Mouse (Mus musculus): ENCODE results near the gene Slc23a3.

The Slc23a3 gene

DNA sequence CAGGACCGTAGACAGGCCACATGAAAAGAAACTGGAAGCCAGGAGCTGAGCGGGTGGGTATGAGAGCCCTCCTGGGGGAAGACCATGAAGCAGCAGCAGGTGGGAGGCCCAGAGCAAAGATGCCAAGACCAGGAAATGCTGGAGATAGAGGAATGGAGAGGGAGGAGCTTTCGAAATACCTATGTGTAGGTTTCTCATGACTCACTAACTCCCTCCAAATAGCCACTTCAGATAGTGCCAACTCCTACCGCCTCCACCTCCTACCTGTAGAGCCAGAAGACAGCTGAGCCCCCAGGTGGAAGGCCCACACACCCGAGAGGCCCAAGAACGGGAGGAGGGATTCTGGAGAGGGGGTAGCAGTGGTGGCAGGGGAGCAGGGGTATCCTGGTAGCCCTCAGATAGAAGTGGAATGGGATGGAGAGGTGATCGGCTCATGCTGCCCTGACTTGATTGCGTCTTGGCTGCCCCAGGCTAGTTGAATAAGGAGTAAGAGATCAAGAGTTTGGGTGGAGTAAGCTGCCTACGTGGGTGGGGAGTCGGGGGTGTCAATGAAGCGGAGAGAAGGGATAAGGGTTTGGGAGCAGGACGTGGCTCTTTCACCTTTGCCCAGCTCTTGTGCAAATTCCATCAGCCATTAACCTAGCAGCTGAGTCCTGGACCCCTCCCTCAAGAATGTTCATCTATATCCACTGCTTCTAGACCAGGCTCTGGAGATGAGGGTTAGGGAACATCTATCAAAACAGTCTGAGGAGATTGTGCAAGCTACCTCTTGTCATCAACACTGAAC, at the start of gene Slc23a3:
TSS of gene Slc23a3 (minus strand) at position 470 of the 787 bp plus-strand sequence.
- no peak for DNase-seq (ENCODE audit: low read depth in 2 of 2, low spot score in 2 of 2)

DNA sequence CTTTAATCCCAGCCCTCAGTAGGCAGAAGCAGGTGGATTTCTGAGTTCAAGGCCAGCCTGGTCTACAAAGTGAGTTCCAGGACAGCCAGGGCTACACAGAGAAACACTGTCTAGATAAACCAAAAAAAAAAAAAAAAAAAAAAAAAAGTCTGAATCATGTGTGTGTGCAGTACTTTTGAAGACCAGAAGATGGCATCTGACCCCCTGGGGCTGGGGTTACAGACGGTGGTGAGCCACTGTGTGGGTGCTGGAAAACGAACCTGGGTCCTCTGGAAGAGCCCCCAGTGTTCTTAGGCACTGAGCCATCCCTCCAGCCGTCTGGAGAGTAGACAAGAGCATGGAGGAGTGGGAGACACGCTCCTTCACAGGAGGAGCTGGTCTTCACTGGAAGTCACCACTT, 48.5 kb upstream of the Slc23a3 start:
- DNase-seq (ENCODE audit: low read depth in 2 of 2, low spot score in 2 of 2), result no peak

DNA sequence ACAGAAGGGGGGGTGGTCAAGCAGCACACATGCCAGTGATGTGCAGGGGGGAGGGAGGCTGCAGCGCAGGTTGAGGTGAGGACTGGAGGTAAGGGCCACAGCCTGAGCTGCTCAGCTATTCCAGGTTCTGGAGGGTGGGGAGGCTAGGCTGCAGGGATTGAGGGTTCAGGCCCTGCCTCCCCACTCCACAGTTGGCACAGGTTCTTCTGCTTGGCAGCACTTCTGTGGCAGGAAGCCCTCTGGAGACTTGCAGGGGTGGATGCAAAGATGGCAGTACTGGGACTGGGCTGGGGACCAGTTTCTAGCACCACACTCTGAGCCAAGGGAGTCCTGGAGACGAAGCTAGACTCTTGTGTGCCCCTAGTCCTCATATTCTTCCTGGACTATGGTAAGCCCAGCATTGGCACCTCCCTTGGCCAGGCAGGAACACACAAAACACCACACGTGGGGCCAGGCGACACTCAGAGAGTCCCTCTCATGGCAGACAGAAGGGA, 47.7 kb upstream of the Slc23a3 start:
- no peak for DNase-seq (ENCODE audit: low read depth in 2 of 2, low spot score in 2 of 2)

DNA sequence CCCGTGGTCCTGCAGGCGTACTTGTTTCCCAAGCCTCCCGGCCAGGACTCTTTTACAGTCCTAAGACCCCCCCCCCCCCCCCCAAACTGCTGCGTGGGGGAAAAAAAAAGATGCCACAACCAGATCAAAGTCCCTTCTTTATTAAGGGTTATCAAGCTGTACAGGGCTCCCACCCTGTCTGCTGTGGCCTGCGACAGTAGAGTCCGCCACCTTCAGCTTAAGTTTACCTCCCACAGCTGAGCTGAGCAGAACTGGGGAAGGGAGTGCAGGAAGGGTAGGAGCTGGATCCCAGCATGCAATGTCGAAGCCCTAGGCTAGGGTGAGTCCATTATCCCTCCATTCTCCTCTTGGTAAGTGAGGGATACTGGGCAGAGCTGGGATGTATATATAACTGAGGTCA, 47.1 kb upstream of the Slc23a3 start:
- no peak for DNase-seq (ENCODE audit: low read depth in 2 of 2, low spot score in 2 of 2)

DNA sequence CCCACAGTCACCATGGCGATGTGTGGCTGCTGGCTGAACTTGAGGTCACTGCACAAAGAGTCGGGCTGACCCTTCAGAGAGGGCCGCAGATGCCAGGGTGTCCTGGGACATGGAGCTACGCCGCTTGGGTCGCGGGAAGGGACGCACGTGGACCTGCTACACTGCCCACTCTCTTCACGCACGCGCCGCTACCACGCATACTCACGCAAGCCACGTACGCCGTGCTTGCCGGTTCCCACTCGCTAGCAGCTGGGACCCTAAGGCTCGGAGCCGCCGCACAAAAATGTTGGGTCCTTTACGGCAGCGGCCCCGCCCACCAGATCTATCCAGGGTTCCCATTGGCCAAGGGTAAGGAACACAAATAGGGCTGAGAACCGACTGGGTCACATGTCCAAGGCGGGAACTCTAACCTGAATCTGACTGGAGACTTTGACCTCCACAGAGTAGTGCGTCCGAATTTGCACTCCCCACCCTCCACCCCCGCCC, 46.5 kb upstream of the Slc23a3 start, which contains the start of gene Abcb6:
TSS of gene Abcb6 (minus strand) at position 288 of the 486 bp plus-strand sequence.
- peak; percentile 66 to 73 for DNase-seq (ENCODE audit: low read depth in 2 of 2, low spot score in 2 of 2)

DNA sequence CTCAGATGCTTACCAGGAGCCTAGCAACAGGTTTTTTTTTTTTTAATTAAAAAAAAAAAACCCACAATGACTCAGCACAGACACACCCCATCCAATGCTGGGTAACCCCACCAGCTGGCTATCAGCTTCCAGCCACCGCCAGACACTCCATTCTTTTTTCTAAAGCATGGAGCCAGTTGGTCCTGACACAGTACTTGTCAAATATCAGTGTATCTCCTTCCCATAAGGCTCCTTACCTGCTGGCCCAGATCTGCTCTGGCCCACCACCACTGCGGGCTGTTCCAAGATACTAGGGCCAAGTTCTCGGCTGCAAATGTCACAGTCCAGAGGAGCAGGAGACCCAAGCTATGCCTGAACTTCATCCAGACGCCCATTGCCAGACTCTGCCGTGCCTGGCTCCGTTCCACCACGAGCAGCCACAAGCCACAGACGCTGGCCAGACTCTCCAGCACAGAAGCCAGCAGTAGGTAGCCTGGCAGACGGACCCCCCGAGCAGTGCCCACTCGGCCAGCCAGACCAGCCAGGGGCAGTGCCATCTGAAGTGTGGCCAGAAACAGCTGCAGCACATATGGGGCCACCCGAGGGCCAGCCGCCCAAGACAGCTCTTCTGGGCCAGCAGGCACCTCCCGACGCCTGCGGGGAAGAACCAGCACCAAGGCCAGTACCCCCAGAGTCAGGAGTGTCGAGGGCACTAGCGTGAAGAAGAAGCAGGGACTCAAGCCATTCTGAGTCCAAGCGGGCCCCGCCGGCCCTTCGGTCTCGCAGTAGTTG, 45.8 kb upstream of the Slc23a3 start:
- DNase-seq (ENCODE audit: low read depth in 2 of 2, low spot score in 2 of 2), result peak in 1 of 2 experiments; percentile 6

DNA sequence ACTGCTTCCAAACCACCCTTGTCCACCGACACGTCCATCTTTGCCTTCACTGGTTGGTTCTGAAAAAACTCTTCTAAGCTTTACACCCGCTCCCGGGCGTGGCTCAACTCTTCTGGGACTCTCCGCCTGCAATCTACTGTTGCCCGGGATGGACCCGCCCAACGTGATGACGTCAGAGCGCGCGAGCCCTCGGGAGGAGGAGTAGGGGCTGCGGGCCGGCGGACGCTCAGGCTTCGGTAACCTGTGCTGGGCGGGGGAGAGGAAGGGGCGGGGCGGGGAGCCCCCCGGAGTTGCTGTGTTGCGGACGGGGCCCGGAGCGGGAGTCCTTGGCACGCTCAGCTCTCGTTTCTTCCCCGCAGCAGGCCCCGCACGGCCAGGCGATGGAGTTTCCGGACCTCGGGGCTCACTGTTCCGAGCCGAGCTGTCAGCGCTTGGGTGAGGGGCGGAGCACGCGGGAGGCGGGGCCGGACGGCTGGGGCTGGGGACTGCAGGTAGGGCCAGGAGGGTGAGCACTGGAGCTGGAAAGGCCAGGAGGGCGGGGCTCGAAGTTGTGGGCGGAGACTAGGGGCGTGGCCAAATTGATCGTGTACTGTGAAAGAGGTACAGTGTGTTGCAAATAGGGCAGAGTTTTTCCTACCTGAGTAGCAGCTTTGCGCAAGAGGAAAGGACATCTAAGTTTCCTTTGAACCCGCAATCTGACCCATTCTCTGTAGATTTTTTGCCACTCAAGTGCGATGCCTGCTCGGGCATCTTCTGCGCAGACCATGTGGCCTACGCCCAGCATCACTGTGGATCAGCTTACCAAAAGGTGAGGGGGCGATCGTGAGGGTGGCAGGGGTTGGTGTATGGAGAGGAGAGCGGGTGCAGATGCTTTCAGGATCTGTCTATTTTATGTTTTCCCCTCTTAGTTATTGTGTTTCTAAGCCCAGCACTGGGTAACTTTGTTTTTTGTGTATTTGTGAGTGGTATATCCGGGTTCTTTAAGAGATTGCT, 35.1 kb upstream of the Slc23a3 start, which contains the start of gene Zfand2b:
TSS of gene Zfand2b (plus strand) at position 175 of the 993 bp plus-strand sequence.
- peak; percentile 95 to 99 for DNase-seq (ENCODE audit: low read depth in 2 of 2, low spot score in 2 of 2)

DNA sequence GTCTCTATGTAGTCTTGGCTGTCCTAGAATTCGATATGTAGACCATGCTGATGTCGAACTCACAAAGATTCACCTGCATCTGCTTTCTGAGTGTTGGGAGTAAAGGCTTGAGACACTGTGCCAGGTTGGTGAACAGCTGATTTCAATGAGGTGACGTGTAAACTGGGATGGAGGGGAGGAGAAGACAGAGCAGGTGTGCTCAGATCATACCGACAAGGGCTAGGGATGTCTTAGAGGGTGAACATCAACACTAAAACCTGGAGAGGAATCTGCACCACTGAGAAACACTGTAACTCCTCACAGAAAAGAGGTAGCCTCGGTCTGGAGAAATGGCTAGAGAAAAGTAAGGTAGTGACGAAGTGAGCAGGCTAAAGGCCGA, 34.4 kb upstream of the Slc23a3 start:
- no peak for DNase-seq (ENCODE audit: low read depth in 2 of 2, low spot score in 2 of 2)

DNA sequence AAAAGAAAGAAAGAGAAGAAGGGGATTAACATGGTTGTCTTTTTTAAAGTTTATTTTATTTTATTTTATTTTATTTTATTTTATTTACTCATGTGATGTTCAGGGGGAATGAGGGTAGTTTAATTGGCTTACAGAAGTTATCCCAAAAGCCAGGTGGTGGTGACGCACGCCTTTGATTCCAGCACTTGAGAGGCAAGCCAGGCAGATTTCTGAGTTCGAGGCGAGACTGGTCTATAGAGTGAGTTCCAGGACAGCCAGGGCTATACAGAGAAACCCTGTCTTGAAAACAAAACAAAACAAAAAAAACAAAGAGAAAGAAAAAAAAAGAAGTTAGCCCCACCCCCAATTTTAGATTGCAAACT, 26.5 kb upstream of the Slc23a3 start:
- no peak for DNase-seq (ENCODE audit: low read depth in 2 of 2, low spot score in 2 of 2)

DNA sequence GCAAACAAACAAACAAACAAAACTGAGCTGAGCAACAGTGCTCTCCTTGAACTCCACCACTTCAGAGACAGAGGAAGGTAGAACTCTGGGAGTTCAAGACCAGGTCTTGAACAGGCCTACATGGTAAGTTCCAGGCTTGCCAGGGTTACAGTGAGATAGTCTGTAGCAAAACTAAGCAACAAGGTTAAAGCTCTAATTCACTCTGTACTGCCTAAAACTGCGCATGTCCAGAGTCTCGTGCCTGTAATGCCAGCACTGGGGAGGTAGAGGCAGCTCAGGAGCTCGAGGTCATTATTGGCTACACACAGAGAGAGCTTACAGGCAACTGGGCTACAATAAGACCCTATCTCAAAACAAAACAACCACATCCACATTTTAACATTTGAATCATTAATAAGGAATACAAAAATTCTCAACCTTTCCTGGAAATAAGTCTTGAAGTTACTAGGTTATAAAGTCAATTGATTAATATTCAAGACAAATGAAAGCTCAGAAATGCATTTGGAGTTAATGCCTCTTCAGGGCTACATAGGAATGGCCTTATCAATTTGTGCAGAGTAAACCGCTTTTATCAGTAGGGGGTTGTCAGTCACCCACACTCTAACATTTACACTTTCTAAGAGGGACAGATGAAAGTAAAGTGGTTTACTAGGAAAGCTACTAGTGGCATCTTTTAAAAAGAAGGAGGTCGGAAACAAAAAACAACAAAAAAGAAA, 26.0 kb upstream of the Slc23a3 start:
- DNase-seq (ENCODE audit: low read depth in 2 of 2, low spot score in 2 of 2), result no peak

DNA sequence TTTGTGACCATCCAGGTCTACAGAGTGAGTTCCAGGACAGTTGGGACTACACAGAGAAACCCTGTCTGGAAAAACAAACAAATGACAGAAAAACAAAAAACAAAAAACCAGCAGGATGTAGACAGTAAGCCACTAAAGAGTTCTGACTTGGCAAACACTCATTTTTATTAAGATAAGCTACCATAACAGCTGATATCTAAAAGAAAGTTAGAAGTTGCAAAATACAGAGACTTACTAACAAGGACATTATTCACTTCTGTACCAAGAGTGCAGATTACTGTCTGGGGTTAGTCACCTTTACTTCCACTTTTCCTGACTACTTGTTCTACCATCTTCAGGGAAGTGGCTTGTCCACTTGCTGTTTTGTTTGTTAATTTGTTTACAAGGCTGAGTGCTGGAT, 25.3 kb upstream of the Slc23a3 start:
- DNase-seq (ENCODE audit: low read depth in 2 of 2, low spot score in 2 of 2), result no peak

DNA sequence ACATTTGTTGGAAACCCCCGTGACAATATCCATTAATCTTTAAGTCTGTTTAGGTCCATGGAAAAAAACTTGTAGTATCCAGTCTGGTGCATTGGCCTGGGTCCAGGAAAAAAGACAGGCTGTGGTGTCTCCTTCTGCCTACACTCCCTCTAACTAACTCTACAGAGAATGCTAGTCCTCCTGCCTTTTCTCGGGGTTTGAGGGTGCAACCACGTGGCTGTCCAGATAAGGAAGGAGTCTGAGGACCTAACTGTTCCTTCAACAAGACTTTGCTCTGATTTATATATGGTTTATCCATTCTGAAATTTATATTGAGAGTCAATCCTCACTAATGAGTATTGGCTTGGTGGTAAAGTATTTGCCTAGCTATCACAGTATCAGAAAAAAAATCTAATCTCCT, 22.1 kb upstream of the Slc23a3 start:
- DNase-seq (ENCODE audit: low read depth in 2 of 2, low spot score in 2 of 2), result no peak

DNA sequence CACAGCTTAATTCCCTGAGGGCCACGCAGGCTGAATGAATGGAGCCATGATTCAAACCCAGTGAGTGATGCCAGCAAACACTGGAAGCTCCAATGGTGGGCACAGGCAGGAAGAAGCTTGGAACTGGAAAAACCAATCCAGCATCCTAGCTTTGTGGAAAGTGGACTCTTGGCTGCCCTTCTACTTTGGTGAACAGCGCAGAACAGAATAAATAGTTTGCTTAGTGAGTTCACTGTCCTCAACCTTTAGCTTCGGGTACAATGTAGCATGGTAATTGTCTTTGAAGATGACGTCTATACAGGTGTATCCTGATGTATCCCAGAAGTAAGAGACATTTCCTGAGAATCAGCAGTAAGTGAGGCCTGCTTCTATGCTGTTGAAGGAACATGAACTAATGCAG, 15.0 kb upstream of the Slc23a3 start:
- no peak for DNase-seq (ENCODE audit: low read depth in 2 of 2, low spot score in 2 of 2)

DNA sequence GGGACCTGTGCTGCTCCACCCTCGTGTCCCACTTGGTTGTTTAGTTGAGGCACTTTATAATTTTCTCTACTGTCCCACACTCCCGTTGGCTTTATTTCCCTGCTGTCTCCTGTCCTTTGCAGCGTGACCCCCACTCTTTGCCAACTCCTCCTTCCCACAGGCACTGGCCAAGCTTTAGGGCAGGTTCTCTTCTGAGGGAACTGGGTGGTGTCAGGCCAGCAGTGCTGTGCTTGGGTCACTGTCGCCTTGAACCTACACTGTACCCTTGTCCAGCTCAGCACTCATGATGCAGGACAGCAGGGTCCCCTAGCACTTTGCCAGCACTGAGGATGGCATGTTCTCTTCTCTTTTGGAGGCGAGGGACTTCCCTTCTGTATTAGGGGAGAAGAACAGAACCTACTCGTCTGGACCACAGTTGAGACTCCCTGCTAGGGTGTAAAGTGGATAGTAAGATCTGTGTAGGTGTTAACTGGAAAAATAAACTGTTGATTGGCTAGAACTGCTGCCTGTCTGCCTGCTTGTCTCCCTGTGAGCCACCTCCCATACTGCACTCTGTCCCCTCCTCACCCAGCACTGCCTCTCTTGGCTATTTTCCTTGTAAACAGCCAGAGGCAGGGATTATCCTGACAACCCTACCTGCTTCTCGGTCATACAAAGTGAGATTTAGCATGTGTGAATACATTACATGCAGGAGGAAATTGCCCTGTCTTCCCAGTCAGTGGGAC, 13.9 kb upstream of the Slc23a3 start:
- DNase-seq (ENCODE audit: low read depth in 2 of 2, low spot score in 2 of 2), result no peak

DNA sequence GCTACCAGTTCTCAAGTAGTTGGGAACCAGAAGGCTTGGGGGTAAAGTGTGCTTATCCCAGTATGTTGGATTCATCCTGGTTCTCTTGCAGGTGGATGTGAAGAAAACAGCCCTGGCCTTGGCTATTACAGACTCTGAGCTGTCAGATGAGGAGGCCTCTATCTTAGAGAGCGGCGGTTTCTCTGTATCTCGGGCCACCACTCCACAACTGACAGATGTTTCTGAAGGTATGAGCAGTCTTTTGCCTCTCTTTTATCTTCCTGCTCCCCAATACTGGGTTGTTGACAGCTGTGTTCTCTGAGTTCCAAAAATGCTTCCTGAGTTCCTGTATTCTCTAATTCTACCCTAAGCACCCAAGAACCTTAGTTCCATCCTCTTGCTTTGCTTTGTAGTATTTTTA, 11.9 kb upstream of the Slc23a3 start:
- DNase-seq (ENCODE audit: low read depth in 2 of 2, low spot score in 2 of 2), result no peak

DNA sequence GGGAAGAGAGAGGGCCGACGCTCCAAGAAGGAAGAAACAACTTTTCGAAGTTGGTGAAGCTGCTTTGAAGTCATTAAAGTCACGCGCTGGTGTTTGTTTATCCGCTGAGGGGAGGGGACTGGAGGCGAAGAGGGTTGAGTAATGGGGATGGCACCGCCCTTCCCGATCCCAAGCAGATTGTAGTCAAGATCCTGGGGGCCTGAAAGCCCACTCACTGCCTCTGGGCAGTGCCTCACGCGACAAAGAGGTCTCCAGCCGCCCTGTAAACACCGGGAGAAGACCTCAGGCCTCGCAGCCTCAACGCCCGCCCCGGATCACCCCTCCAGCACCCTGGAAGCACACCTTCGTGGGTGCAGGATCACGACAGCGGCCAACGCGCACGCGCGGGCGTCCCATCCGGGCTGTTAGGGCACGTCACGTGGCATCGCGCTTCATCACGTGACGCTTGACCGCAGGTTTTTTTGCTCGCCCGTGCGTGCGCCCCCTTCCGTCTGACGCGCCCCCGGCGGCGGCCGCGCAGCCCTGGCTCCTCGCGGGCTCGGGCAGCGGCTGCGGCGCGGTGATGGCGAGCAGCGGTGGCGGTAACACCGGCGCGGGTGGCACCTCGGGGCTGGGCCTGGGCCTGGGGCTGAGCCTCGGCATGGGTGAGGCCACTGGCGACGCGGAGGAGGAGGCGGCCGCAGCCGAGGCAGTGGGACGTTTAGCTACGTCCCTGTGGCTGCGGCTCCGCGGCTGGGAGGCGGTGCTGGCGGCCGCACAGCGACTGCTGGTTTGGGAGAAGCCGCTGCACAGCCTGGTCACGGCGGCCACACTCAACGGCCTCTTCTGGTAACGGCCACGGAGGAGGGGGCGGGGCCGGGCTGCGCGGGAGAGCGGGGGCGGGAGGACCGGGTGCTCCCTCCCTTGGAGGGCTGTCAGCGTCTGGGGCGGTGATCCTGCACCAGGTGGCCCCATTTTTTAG, 8.9 kb upstream of the Slc23a3 start, which contains the start of the genes Cnppd1 and Retreg2:
TSS of gene Cnppd1 (minus strand) at position 411 of the 961 bp plus-strand sequence.
TSS of gene Retreg2 (plus strand) at position 478 of the 961 bp plus-strand sequence.
- peak; percentile 95 to 97 for DNase-seq (ENCODE audit: low read depth in 2 of 2, low spot score in 2 of 2)

DNA sequence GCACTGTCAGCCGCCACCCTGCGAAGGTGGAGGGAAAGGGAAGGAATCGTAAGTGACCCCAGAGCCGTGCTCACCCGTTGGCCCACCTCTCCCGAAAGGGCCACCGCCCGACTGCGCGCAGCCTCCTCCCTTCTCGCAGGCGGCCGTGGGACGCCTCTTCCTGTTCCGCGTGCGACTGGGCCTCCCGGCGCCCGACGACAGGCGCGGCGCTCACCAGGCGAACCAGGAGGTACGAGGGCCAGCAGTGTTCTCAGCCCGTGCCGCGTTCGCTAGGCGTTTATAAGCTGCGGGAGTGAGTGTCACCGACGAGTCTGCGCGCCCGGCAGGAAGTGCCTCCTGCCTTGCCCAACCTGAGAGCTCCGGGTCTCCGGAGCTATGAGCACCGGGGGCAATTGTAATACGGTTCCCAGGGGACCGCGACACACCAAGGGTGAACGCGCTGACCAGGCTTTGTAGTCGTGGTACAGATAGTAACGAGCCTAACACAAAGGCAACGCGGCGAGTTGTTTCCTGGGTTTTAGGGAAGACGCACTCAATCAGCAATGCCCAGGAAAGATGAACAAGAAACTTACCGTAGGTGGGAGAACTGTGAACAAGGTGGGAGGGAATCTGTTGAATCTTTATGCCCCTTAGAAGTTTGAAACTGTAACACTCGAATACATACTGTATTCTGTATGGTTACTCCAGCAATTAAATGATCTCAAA, 7.9 kb upstream of the Slc23a3 start:
- DNase-seq (ENCODE audit: low read depth in 2 of 2, low spot score in 2 of 2), result peak; percentile 60 to 71
